Mouse (Mus musculus) small intestine, adult 2 months (tissue): ENCODE measurements around the gene Zfp985.
"Not testable (repeated sequence)": the region's sequence is repeated elsewhere in the genome, so short reads cannot be mapped to it uniquely, and the experiment has no call there.

Experiments
- CTCF ChIP-seq: fragments of 200-500 bp; IDR thresholded peaks from 2 replicates; pipeline ENCODE4 v1.5.1; 2012; ENCODE audit warnings: low read depth, mild to moderate bottlenecking, control low read depth, inconsistent platforms, low read length, moderate library complexity, mixed read lengths; ENCODE audit not compliant: insufficient replicate concordance, insufficient read length; ENCODE audit errors: extremely low read depth
- POLR2A ChIP-seq: fragments of 200-500 bp; IDR thresholded peaks from 2 replicates; pipeline ENCODE4 v1.6.1; 2012; ENCODE audit warnings: low read depth, mild to moderate bottlenecking, control low read depth, inconsistent platforms, low read length, moderate library complexity

- not testable (repeated sequence) for TF ChIP-seq CTCF, POLR2A
These were observed 17.2 kb upstream of the Zfp985 start for GRCm38 (mm10) chr4:147535916-147536315.
